Mouse (Mus musculus): ENCODE results near the gene Fmo2. TPM values are rescaled to one million over a fixed set of nuclear protein-coding genes. Genes with fewer than 3 reads are reported as not detected.

The Fmo2 gene
- total and polyA plus RNA-seq, 3 experiments, result 17.9 to 52.9 (median 35.5) TPM

DNA sequence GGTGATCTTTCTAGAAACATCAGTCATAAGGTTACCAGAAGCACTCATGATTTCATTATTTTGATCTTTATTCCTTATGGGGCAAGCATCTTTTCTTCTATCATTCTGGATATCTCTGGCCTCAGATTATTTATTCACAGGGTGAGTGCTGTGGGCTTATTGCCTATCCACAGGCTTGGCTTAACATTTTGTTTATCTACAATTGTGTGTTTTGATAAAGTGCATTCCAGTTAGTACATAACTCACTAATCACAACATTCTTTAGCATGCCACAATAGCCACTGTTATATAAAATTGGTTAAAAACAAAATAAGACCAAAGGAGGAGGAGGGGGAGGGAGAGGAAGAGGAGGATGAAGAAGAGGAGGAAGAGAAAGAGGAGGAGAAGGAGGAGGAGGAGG is 13.6 kb upstream of the Fmo2 start:
- no peak for TF ChIP-seq CTCF (IDR thresholded peaks at IDR 0.05)
- no peak for TF ChIP-seq POLR2A (IDR thresholded peaks at IDR 0.05; ENCODE audit: insufficient read depth, low read depth, low read length)
- no peak for TF ChIP-seq EP300 (IDR thresholded peaks at IDR 0.05; ENCODE audit: insufficient read depth, low read depth, low read length)
- intact Hi-C loops (cut with DNase I), result no loop called here
- Histone ChIP-seq H3K27ac (no peak overlapping the region), H3K9ac (ENCODE audit: low read depth, low read length) (no peak overlapping the region), H3K36me3 (ENCODE audit: control insufficient read depth, insufficient read depth, low read length) (no peaks in the 10 kb centered on the region), H3K27me3 (ENCODE audit: control insufficient read depth, insufficient read depth, low read length) (no peaks in the 10 kb centered on the region), H3K4me3 (no peak overlapping the region), H3K4me1 (ENCODE audit: control insufficient read depth, insufficient read depth, low read length) (no peaks in the 10 kb centered on the region), H3K79me2 (replicated peaks; ENCODE audit: control insufficient read depth, insufficient read depth, low read length) (no peaks in the 10 kb centered on the region)
- no peak for DNase-seq

DNA sequence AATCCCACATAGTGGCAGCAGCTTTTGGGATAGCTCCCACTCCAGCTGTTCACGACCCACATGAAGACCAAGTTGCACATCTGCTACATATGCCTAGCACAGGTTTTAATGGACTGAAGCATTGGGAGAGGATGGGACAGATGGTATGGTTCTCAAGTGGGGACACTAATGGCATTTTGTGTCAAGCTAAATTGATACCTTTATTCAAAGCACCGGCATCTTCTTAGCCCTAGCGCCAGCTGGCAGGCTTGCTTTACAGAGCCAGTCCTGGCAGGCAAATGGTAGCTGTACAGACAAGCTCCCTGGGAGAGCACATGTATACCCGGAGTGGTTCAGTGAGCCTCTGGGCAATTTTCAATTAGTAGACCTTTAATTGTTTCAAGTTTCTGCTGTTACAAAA is 3.4 kb upstream of the Fmo2 start:
- no peaks in the 10 kb centered on the region for H3K79me2 ChIP-seq (replicated peaks; ENCODE audit: control insufficient read depth, insufficient read depth, low read length)
- 89% methylated on average over 4 of the region's 4 CpGs for WGBS
- H3K4me3 ChIP-seq, result no peak overlapping the region
- H3K27ac ChIP-seq, result no peak overlapping the region
- DNase-seq, result no peak
- H3K27me3 ChIP-seq (ENCODE audit: control insufficient read depth, insufficient read depth, low read length), result no peaks in the 10 kb centered on the region
- H3K4me1 ChIP-seq (ENCODE audit: control insufficient read depth, insufficient read depth, low read length), result peaks cover 1% of the 10 kb centered on the region
- H3K36me3 ChIP-seq (ENCODE audit: control insufficient read depth, insufficient read depth, low read length), result no peaks in the 10 kb centered on the region
- no peak for TF ChIP-seq POLR2A (IDR thresholded peaks at IDR 0.05; ENCODE audit: insufficient read depth, low read depth, low read length)
- no peak for TF ChIP-seq EP300 (IDR thresholded peaks at IDR 0.05; ENCODE audit: insufficient read depth, low read depth, low read length)
- TF ChIP-seq CTCF (IDR thresholded peaks at IDR 0.05), result no peak
- intact Hi-C loops (cut with DNase I), result loop anchor here (2.0 kb wide), 1 partner anchor 15 kb away; no protein-coding TSS in a partner anchor
- no peak overlapping the region for H3K9ac ChIP-seq (ENCODE audit: low read depth, low read length)

DNA sequence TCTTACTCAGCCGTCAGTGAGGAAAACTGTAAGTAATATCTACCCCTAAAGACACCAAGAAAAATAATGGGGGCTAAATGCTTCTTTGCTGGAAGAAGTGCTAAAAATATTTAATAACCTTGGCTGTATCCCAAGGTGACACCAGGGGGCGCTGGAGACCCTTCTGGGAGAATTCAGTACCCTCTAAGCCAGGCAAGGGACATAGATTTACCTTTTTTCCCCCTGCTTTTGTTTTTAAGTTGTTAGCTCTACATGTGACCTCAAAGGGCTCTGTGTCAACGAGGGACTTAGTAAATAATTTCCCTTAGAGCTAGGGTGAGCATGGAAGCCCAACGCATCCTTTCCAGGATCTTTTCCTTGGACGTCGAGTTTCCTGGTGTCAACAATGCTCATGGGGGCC is 2.6 kb downstream of the Fmo2 start:
- intact Hi-C loops (cut with DNase I), result loop anchor here (1.0 to 10.0 kb wide), 4 partner anchors 59 to 175 kb away; partner anchors contain the start of gene Fmo4
- DNase-seq, result peak; percentile 67 to 82
- no peaks in the 10 kb centered on the region for H3K79me2 ChIP-seq (replicated peaks; ENCODE audit: control insufficient read depth, insufficient read depth, low read length)
- 27% methylated on average over 6 of the region's 6 CpGs for WGBS
- H3K36me3 ChIP-seq (ENCODE audit: control insufficient read depth, insufficient read depth, low read length), result peaks cover 9% of the 10 kb centered on the region
- TF ChIP-seq CTCF (IDR thresholded peaks at IDR 0.05), result peak; percentile 89
- TF ChIP-seq POLR2A (IDR thresholded peaks at IDR 0.05; ENCODE audit: insufficient read depth, low read depth, low read length), result no peak
- peaks cover 5% of the 10 kb centered on the region for H3K4me1 ChIP-seq (ENCODE audit: control insufficient read depth, insufficient read depth, low read length)
- no peak overlapping the region; the same call in 1 of the 2 replicates for H3K4me3 ChIP-seq
- peak overlapping the region; percentile 63 for H3K9ac ChIP-seq (ENCODE audit: low read depth, low read length)
- H3K27me3 ChIP-seq (ENCODE audit: control insufficient read depth, insufficient read depth, low read length), result no peaks in the 10 kb centered on the region
- H3K27ac ChIP-seq, result peak overlapping the region; percentile 34

DNA sequence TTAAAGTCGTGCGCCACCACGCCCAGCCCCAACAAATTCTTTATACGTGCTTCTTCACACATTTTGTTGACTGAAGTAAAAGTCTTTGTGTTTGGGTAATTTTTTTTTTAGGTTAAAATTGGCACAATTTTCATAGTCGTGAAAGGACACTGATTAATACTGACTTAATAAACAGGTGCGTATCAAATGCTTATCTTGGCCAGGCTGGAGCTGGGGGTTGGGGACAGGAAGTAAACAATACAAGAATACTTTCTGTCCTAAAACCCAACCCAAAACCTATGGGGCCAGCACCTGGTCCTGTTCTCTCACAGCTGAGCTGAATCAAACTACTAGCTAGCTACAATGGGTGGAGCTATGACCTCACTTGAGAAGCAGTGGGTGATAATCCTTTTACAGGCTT is 5.5 kb downstream of the Fmo2 start:
- 62% methylated on average over 6 of the region's 6 CpGs for WGBS
- TF ChIP-seq POLR2A (IDR thresholded peaks at IDR 0.05; ENCODE audit: insufficient read depth, low read depth, low read length) (no peak), EP300 (IDR thresholded peaks at IDR 0.05; ENCODE audit: insufficient read depth, low read depth, low read length) (0 out of 2 replicates have a peak, but pooled peaks have one; percentile 17), CTCF (IDR thresholded peaks at IDR 0.05) (no peak)
- intact Hi-C loops (cut with DNase I), result loop anchor here (10.0 kb wide), 1 partner anchor 62 kb away; no protein-coding TSS in a partner anchor
- peaks cover 5% of the 10 kb centered on the region for H3K4me1 ChIP-seq (ENCODE audit: control insufficient read depth, insufficient read depth, low read length)
- no peaks in the 10 kb centered on the region for H3K27me3 ChIP-seq (ENCODE audit: control insufficient read depth, insufficient read depth, low read length)
- H3K36me3 ChIP-seq (ENCODE audit: control insufficient read depth, insufficient read depth, low read length), result peaks cover 13% of the 10 kb centered on the region
- H3K27ac ChIP-seq, result peak overlapping the region; percentile 60
- peak in 1 of 2 experiments; percentile 42 for DNase-seq
- no peak overlapping the region for H3K4me3 ChIP-seq
- no peak overlapping the region for H3K9ac ChIP-seq (ENCODE audit: low read depth, low read length)
- no peaks in the 10 kb centered on the region for H3K79me2 ChIP-seq (replicated peaks; ENCODE audit: control insufficient read depth, insufficient read depth, low read length)

DNA sequence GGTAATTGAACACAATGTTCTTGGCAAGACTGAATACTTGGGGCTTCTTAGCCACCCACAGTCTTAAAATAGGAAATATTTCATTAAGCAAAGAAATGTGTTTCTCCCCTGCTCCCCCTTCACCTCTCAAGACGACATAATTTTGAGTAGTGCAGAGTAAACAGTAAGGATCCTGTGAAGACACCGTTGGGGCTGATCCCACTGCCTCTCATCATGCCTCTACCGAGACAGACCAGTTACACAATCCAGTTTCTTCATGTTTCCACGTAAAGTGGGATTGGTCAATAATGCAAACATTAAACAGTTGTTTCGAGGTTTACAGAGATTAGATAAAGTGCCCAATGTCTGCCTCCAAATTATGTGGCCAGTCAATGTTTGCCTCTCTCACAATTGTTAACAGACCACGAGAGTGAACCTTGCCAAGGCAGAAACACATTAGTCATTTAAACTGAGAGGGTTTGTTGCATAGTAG is 6.5 kb downstream of the Fmo2 start:
- H3K27ac ChIP-seq, result peak overlapping the region; percentile 18
- WGBS, result 42% methylated on average over 6 of the region's 6 CpGs
- peaks cover 7% of the 10 kb centered on the region for H3K4me1 ChIP-seq (ENCODE audit: control insufficient read depth, insufficient read depth, low read length)
- H3K79me2 ChIP-seq (replicated peaks; ENCODE audit: control insufficient read depth, insufficient read depth, low read length), result no peaks in the 10 kb centered on the region
- DNase-seq, result peak in 1 of 2 experiments; percentile 15
- H3K27me3 ChIP-seq (ENCODE audit: control insufficient read depth, insufficient read depth, low read length), result no peaks in the 10 kb centered on the region
- H3K9ac ChIP-seq (ENCODE audit: low read depth, low read length), result no peak overlapping the region
- peaks cover 17% of the 10 kb centered on the region for H3K36me3 ChIP-seq (ENCODE audit: control insufficient read depth, insufficient read depth, low read length)
- no peak for TF ChIP-seq CTCF (IDR thresholded peaks at IDR 0.05)
- TF ChIP-seq POLR2A (IDR thresholded peaks at IDR 0.05; ENCODE audit: insufficient read depth, low read depth, low read length), result no peak
- TF ChIP-seq EP300 (IDR thresholded peaks at IDR 0.05; ENCODE audit: insufficient read depth, low read depth, low read length), result no peak
- intact Hi-C loops (cut with DNase I), result loop anchor here (10.0 kb wide), 1 partner anchor 63 kb away; no protein-coding TSS in a partner anchor
- H3K4me3 ChIP-seq, result no peak overlapping the region

GRCm38 (mm10) chr1:162888646-162889045 is 9.9 kb downstream of the Fmo2 start:
- Histone ChIP-seq H3K4me3 (no peak overlapping the region), H3K9ac (ENCODE audit: low read depth, low read length) (no peak overlapping the region), H3K27ac (peak overlapping the region; percentile 80), H3K27me3 (ENCODE audit: control insufficient read depth, insufficient read depth, low read length) (no peaks in the 10 kb centered on the region), H3K36me3 (ENCODE audit: control insufficient read depth, insufficient read depth, low read length) (peaks cover 17% of the 10 kb centered on the region), H3K79me2 (replicated peaks; ENCODE audit: control insufficient read depth, insufficient read depth, low read length) (no peaks in the 10 kb centered on the region), H3K4me1 (ENCODE audit: control insufficient read depth, insufficient read depth, low read length) (peaks cover 7% of the 10 kb centered on the region)
- TF ChIP-seq POLR2A (IDR thresholded peaks at IDR 0.05; ENCODE audit: insufficient read depth, low read depth, low read length) (no peak), EP300 (IDR thresholded peaks at IDR 0.05; ENCODE audit: insufficient read depth, low read depth, low read length) (no peak), CTCF (IDR thresholded peaks at IDR 0.05) (no peak)
- intact Hi-C loops (cut with DNase I), result loop anchor here (5.0 kb wide), 1 partner anchor 71 kb away; no protein-coding TSS in a partner anchor
- DNase-seq, result peak in 1 of 2 experiments; percentile 18
- WGBS, result 59% methylated on average over 12 of the region's 12 CpGs

All from heart, adult 2 months (tissue).